Mouse (Mus musculus) E14TG2a.4 (cell line): ENCODE measurements around the gene Dmrtc2.

ENCODE experiments used
- CTCF ChIP-seq: conservative IDR thresholded peaks from 2 replicates; pipeline ENCODE4 v1.5.1; 2014; ENCODE audit warnings: low read length
- NANOG ChIP-seq: IDR thresholded peaks from 2 replicates; pipeline ENCODE4 v1.6.1; 2014; ENCODE audit warnings: borderline replicate concordance, low read length, mixed read lengths

- no peak for TF ChIP-seq CTCF
- no peak for TF ChIP-seq NANOG
These were observed 33.6 kb downstream of the Dmrtc2 start for GRCm38 (mm10) chr7:24903444-24903825.
